Mouse (Mus musculus): ENCODE results near the gene Hirip3. TPM values are rescaled to one million over a fixed set of nuclear protein-coding genes. Genes with fewer than 3 reads are reported as not detected.

The Hirip3 gene
- polyA plus RNA-seq, 1 experiment from 2014 or later: 19.5 TPM

GRCm38 (mm10) chr7:126823940-126824339 lies 37.8 kb upstream of the Hirip3 start:
- Histone ChIP-seq H3K4me3 (ENCODE audit: low read depth, low read length) (no peak overlapping the region), H3K4me2 (ENCODE audit: low read length) (no peak overlapping the region), H3K9ac (ENCODE audit: low read length) (no peak overlapping the region), H3K27ac (ENCODE audit: low read depth) (no peak overlapping the region), H3K4me1 (replicated peaks; ENCODE audit: control insufficient read depth, insufficient read depth, low read length) (no peaks in the 10 kb centered on the region), H3K36me3 (ENCODE audit: control insufficient read depth, insufficient read depth, low read length) (no peaks in the 10 kb centered on the region), H3K27me3 (replicated peaks; ENCODE audit: control insufficient read depth, insufficient read depth, low read length) (peaks cover 26% of the 10 kb centered on the region), H3K9me3 (ENCODE audit: control insufficient read depth, low read length) (no peaks in the 10 kb centered on the region)
- WGBS: 11% methylated on average over 10 of the region's 10 CpGs
- DNase-seq (ENCODE audit: low spot score) (no peak), ATAC-seq (replicated peaks; ENCODE audit: low FRiP score, low TSS enrichment, low read depth) (no peak)

DNA sequence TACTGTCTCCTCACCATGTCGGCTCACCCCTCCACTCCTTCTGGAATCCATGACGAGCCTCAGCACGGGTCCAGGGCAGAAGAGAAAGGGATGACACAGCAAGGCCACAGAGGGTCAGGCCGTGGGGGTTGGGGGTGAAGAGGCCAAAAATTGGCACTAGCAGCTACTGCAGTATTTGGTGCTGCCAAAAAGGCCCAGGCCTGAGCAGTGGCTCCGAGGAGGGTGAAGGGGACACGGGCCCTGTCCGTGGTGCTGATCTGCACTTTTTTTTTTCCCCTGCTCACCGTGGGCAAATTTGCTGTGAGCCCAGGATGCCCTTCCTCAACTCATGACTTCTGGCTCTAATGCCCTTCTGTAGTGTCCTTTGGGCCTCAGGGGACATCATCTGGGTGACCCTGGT lies 36.4 kb upstream of the Hirip3 start:
- peak; percentile 83 for DNase-seq (ENCODE audit: low spot score)
- H3K4me2 ChIP-seq (ENCODE audit: low read length): no peak overlapping the region
- 18% methylated on average over 8 of the region's 8 CpGs for whole genome bisulfite sequencing

DNA sequence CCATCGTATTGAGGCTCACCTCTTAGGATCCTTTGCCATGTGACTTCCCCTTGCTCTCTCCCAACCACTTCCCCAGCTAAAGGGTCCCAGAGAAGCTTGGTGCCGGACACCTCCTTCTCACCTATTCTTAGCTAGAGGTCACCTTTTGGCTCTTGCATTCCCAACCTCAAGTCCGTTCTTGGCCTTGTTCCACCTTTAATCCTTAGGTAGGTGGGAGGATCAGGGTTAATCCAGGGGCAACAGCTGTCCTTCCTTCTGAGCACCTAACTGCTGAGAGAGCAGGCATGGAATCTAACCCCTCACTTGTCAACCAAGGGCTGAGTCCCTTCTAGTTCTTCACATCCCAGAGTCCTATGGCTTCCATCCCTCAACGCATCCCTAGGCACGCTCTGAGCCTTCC lies 35.8 kb upstream of the Hirip3 start:
- 69% methylated on average over 5 of the region's 5 CpGs for WGBS
- Histone ChIP-seq H3K27me3 (replicated peaks; ENCODE audit: control insufficient read depth, insufficient read depth, low read length) (peaks cover 26% of the 10 kb centered on the region), H3K9me3 (ENCODE audit: control insufficient read depth, low read length) (no peaks in the 10 kb centered on the region), H3K4me2 (ENCODE audit: low read length) (no peak overlapping the region), H3K4me1 (replicated peaks; ENCODE audit: control insufficient read depth, insufficient read depth, low read length) (no peaks in the 10 kb centered on the region), H3K4me3 (ENCODE audit: low read depth, low read length) (no peak overlapping the region), H3K9ac (ENCODE audit: low read length) (no peak overlapping the region), H3K27ac (ENCODE audit: low read depth) (no peak overlapping the region), H3K36me3 (ENCODE audit: control insufficient read depth, insufficient read depth, low read length) (no peaks in the 10 kb centered on the region)
- DNase-seq (ENCODE audit: low spot score) (no peak), ATAC-seq (replicated peaks; ENCODE audit: low FRiP score, low TSS enrichment, low read depth) (no peak)

More for the DNA sequence above, 36.4 kb upstream of the Hirip3 start:
- H3K27ac ChIP-seq (ENCODE audit: low read depth): no peak overlapping the region
- no peaks in the 10 kb centered on the region for H3K9me3 ChIP-seq (ENCODE audit: control insufficient read depth, low read length)
- no peaks in the 10 kb centered on the region for H3K4me1 ChIP-seq (replicated peaks; ENCODE audit: control insufficient read depth, insufficient read depth, low read length)
- peaks cover 26% of the 10 kb centered on the region for H3K27me3 ChIP-seq (replicated peaks; ENCODE audit: control insufficient read depth, insufficient read depth, low read length)
- ATAC-seq (replicated peaks; ENCODE audit: low FRiP score, low TSS enrichment, low read depth): no peak
- H3K4me3 ChIP-seq (ENCODE audit: low read depth, low read length): no peak overlapping the region
- H3K36me3 ChIP-seq (ENCODE audit: control insufficient read depth, insufficient read depth, low read length): no peaks in the 10 kb centered on the region
- H3K9ac ChIP-seq (ENCODE audit: low read length): no peak overlapping the region

GRCm38 (mm10) chr7:126831539-126831938 lies 30.2 kb upstream of the Hirip3 start, which contains the start of gene 4930451I11Rik:
4930451I11Rik (minus strand) TSS chr7:126831639.
- H3K9me3 ChIP-seq (ENCODE audit: control insufficient read depth, low read length): no peaks in the 10 kb centered on the region
- no peak for DNase-seq (ENCODE audit: low spot score)
- H3K4me1 ChIP-seq (replicated peaks; ENCODE audit: control insufficient read depth, insufficient read depth, low read length): no peaks in the 10 kb centered on the region
- no peaks in the 10 kb centered on the region for H3K36me3 ChIP-seq (ENCODE audit: control insufficient read depth, insufficient read depth, low read length)
- no peaks in the 10 kb centered on the region for H3K27me3 ChIP-seq (replicated peaks; ENCODE audit: control insufficient read depth, insufficient read depth, low read length)
- H3K27ac ChIP-seq (ENCODE audit: low read depth): no peak within 1 kb of the TSS
- 58% methylated on average over 5 of the region's 5 CpGs for WGBS
- H3K9ac ChIP-seq (ENCODE audit: low read length): no peak within 1 kb of the TSS
- H3K4me3 ChIP-seq (ENCODE audit: low read depth, low read length): peak within 1 kb of the TSS; percentile 14; the same call in 1 of the 2 replicates
- no peak for ATAC-seq (replicated peaks; ENCODE audit: low FRiP score, low TSS enrichment, low read depth)
- peak within 1 kb of the TSS; percentile 51 for H3K4me2 ChIP-seq (ENCODE audit: low read length)

GRCm38 (mm10) chr7:126832036-126832598 lies 29.7 kb upstream of the Hirip3 start:
- ATAC-seq (replicated peaks; ENCODE audit: low FRiP score, low TSS enrichment, low read depth) (peak; percentile 83), DNase-seq (ENCODE audit: low spot score) (peak; percentile 90)
- Histone ChIP-seq H3K36me3 (ENCODE audit: control insufficient read depth, insufficient read depth, low read length) (no peaks in the 10 kb centered on the region), H3K9me3 (ENCODE audit: control insufficient read depth, low read length) (no peaks in the 10 kb centered on the region), H3K27ac (ENCODE audit: low read depth) (no peak overlapping the region), H3K9ac (ENCODE audit: low read length) (no peak overlapping the region), H3K4me1 (replicated peaks; ENCODE audit: control insufficient read depth, insufficient read depth, low read length) (no peaks in the 10 kb centered on the region), H3K4me3 (ENCODE audit: low read depth, low read length) (peak overlapping the region; percentile 14; the same call in 1 of the 2 replicates), H3K27me3 (replicated peaks; ENCODE audit: control insufficient read depth, insufficient read depth, low read length) (no peaks in the 10 kb centered on the region), H3K4me2 (ENCODE audit: low read length) (peak overlapping the region; percentile 51)
- under 1% methylated on average over 20 of the region's 21 CpGs for WGBS

- Histone ChIP-seq H3K4me2 (ENCODE audit: low read length) (no peak overlapping the region), H3K9me3 (ENCODE audit: control insufficient read depth, low read length) (no peaks in the 10 kb centered on the region), H3K36me3 (ENCODE audit: control insufficient read depth, insufficient read depth, low read length) (no peaks in the 10 kb centered on the region), H3K27me3 (replicated peaks; ENCODE audit: control insufficient read depth, insufficient read depth, low read length) (no peaks in the 10 kb centered on the region), H3K27ac (ENCODE audit: low read depth) (no peak overlapping the region), H3K4me1 (replicated peaks; ENCODE audit: control insufficient read depth, insufficient read depth, low read length) (no peaks in the 10 kb centered on the region), H3K4me3 (ENCODE audit: low read depth, low read length) (no peak overlapping the region), H3K9ac (ENCODE audit: low read length) (no peak overlapping the region)
- ATAC-seq (replicated peaks; ENCODE audit: low FRiP score, low TSS enrichment, low read depth): no peak
- no peak for DNase-seq (ENCODE audit: low spot score)
- 95% methylated on average over 1 of the region's 1 CpGs for WGBS
Measured at GRCm38 (mm10) chr7:126833294-126833693, 28.5 kb upstream of the Hirip3 start.

DNA sequence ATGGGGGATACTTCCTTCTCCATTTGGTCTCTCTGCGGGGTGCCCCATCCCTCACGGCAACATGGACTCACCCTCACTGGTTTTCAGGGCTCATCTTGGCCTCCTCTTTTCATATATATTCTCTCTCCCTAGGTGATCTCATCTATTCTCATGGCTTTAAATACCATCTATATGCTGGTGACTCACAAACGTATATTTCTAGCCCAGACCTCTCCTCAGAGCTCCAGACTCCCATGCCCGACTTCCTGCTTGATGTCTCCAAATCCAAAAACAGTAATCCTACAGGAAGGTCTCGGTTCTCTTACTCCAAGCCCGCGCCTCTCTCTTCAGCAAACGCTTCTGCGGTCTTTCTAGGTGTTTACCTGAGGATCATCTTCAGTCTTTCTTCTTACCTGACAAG lies 18.5 kb upstream of the Hirip3 start:
- Histone ChIP-seq H3K27ac (ENCODE audit: low read depth) (no peak overlapping the region), H3K4me3 (ENCODE audit: low read depth, low read length) (no peak overlapping the region), H3K4me1 (replicated peaks; ENCODE audit: control insufficient read depth, insufficient read depth, low read length) (0 out of 2 replicates have a peak, but pooled peaks cover 6% of the 10 kb centered on the region), H3K9ac (ENCODE audit: low read length) (no peak overlapping the region), H3K4me2 (ENCODE audit: low read length) (no peak overlapping the region), H3K27me3 (replicated peaks; ENCODE audit: control insufficient read depth, insufficient read depth, low read length) (peaks cover 11% of the 10 kb centered on the region), H3K36me3 (ENCODE audit: control insufficient read depth, insufficient read depth, low read length) (no peaks in the 10 kb centered on the region), H3K9me3 (ENCODE audit: control insufficient read depth, low read length) (no peaks in the 10 kb centered on the region)
- no peak for DNase-seq (ENCODE audit: low spot score)
- WGBS: 75% methylated on average over 9 of the region's 9 CpGs
- ATAC-seq (replicated peaks; ENCODE audit: low FRiP score, low TSS enrichment, low read depth): no peak

- no peak overlapping the region for H3K4me2 ChIP-seq (ENCODE audit: low read length)
- H3K27me3 ChIP-seq (replicated peaks; ENCODE audit: control insufficient read depth, insufficient read depth, low read length): peaks cover 27% of the 10 kb centered on the region
- no peak overlapping the region for H3K27ac ChIP-seq (ENCODE audit: low read depth)
- no peak overlapping the region for H3K9ac ChIP-seq (ENCODE audit: low read length)
- DNase-seq (ENCODE audit: low spot score) (no peak), ATAC-seq (replicated peaks; ENCODE audit: low FRiP score, low TSS enrichment, low read depth) (no peak)
- WGBS: 91% methylated on average over 2 of the region's 2 CpGs
- 0 out of 2 replicates have a peak, but pooled peaks cover 10% of the 10 kb centered on the region for H3K4me1 ChIP-seq (replicated peaks; ENCODE audit: control insufficient read depth, insufficient read depth, low read length)
- no peaks in the 10 kb centered on the region for H3K36me3 ChIP-seq (ENCODE audit: control insufficient read depth, insufficient read depth, low read length)
- H3K9me3 ChIP-seq (ENCODE audit: control insufficient read depth, low read length): no peaks in the 10 kb centered on the region
- H3K4me3 ChIP-seq (ENCODE audit: low read depth, low read length): no peak overlapping the region
Measured at GRCm38 (mm10) chr7:126845516-126845915, 16.3 kb upstream of the Hirip3 start.

GRCm38 (mm10) chr7:126847116-126847420 lies 14.7 kb upstream of the Hirip3 start, which contains the start of gene Doc2a:
Doc2a (plus strand) TSS chr7:126847416.
- peak within 1 kb of the TSS; percentile 96 for H3K4me2 ChIP-seq (ENCODE audit: low read length)
- H3K27me3 ChIP-seq (replicated peaks; ENCODE audit: control insufficient read depth, insufficient read depth, low read length): peaks cover 27% of the 10 kb centered on the region
- H3K4me3 ChIP-seq (ENCODE audit: low read depth, low read length): peak within 1 kb of the TSS; percentile 40
- 0 out of 2 replicates have a peak, but pooled peaks cover 10% of the 10 kb centered on the region for H3K4me1 ChIP-seq (replicated peaks; ENCODE audit: control insufficient read depth, insufficient read depth, low read length)
- no peaks in the 10 kb centered on the region for H3K9me3 ChIP-seq (ENCODE audit: control insufficient read depth, low read length)
- 44% methylated on average over 4 of the region's 4 CpGs for WGBS
- peak within 1 kb of the TSS; percentile 40 for H3K9ac ChIP-seq (ENCODE audit: low read length)
- H3K27ac ChIP-seq (ENCODE audit: low read depth): no peak within 1 kb of the TSS
- no peak for ATAC-seq (replicated peaks; ENCODE audit: low FRiP score, low TSS enrichment, low read depth)
- peaks cover 6% of the 10 kb centered on the region for H3K36me3 ChIP-seq (ENCODE audit: control insufficient read depth, insufficient read depth, low read length)
- DNase-seq (ENCODE audit: low spot score): no peak

Measured in intestine, embryonic 14.5 days (tissue).